19 mouse cellular contexts compared by ENCODE assay signal in genomic region chr9:41429711-41430390, GRCm38 (mm10).
DNase-seq lines count a peak whose midpoint lies in the region; ATAC-seq and TF ChIP-seq lines count a peak whose summit lies in the region.
"Had no signal": no experiment of that assay in that cellular context is flagged by ENCODE, and none has a peak within 500 bp of the region (broad histone marks: within the 10 kb centered on the region; RNA-seq: fewer than 3 reads in every experiment).

No protein-coding gene starts in this region.

- no peak overlapping the region for H3K9ac ChIP-seq in neural tube, embryonic 12.5 days
- no peak overlapping the region for H3K9ac ChIP-seq in forebrain, postnatal 0 days
- no peak overlapping the region for H3K9ac ChIP-seq in midbrain, embryonic 12.5 days (replicated peaks)
- H3K9ac ChIP-seq: embryonic facial prominence, embryonic 15.5 days; liver, embryonic 12.5 days had no signal

- no peak overlapping the region for H3K4me3 ChIP-seq in neural tube, embryonic 12.5 days
- H3K4me3 ChIP-seq in forebrain, postnatal 0 days (ENCODE audit: low read depth, low read length) = no peak overlapping the region
- no peak overlapping the region for H3K4me3 ChIP-seq in midbrain, embryonic 12.5 days
- H3K4me3 ChIP-seq: embryonic facial prominence, embryonic 15.5 days; limb, embryonic 10.5 days; liver, embryonic 12.5 days had no signal

- intact Hi-C loops in gastrocnemius, postnatal 36 days (cut with DNase I) = no loop called here

- no peak overlapping the region for H3K27ac ChIP-seq in neural tube, embryonic 12.5 days
- no peak overlapping the region for H3K27ac ChIP-seq in forebrain, postnatal 0 days (ENCODE audit: low read depth, low read length)
- peak overlapping the region; percentile 61 for H3K27ac ChIP-seq in midbrain, embryonic 12.5 days (replicated peaks)
- H3K27ac ChIP-seq: embryonic facial prominence, embryonic 15.5 days; limb, embryonic 10.5 days; liver, embryonic 12.5 days had no signal

- H3K27me3 ChIP-seq in neural tube, embryonic 12.5 days (replicated peaks) = no peaks in the 10 kb centered on the region
- no peaks in the 10 kb centered on the region for H3K27me3 ChIP-seq in forebrain, postnatal 0 days (ENCODE audit: insufficient read depth, low read length)
- H3K27me3 ChIP-seq in midbrain, embryonic 12.5 days = no peaks in the 10 kb centered on the region
- H3K27me3 ChIP-seq: embryonic facial prominence, embryonic 15.5 days; liver, embryonic 12.5 days had no signal

- H3K4me1 ChIP-seq in neural tube, embryonic 12.5 days = peaks cover 10% of the 10 kb centered on the region; the same call in 1 of the 2 replicates
- peaks cover 12% of the 10 kb centered on the region; the same call in 1 of the 2 replicates for H3K4me1 ChIP-seq in forebrain, postnatal 0 days (ENCODE audit: insufficient read depth)
- H3K4me1 ChIP-seq in midbrain, embryonic 12.5 days = peaks cover 31% of the 10 kb centered on the region
- H3K4me1 ChIP-seq: embryonic facial prominence, embryonic 15.5 days; limb, embryonic 10.5 days; liver, embryonic 12.5 days had no signal

- peaks cover 36% of the 10 kb centered on the region for H3K36me3 ChIP-seq in neural tube, embryonic 12.5 days
- no peaks in the 10 kb centered on the region for H3K36me3 ChIP-seq in forebrain, postnatal 0 days (ENCODE audit: insufficient read depth)
- peaks cover 16% of the 10 kb centered on the region for H3K36me3 ChIP-seq in midbrain, embryonic 12.5 days
- H3K36me3 ChIP-seq: embryonic facial prominence, embryonic 15.5 days; G1E; liver, embryonic 12.5 days had no signal

- ATAC-seq in neural tube, embryonic 12.5 days (ENCODE audit: low FRiP score, low read depth) = peak; percentile 87
- peak; percentile 46; the same call in 1 of the 2 replicates for ATAC-seq in forebrain, postnatal 0 days
- peak; percentile 89 for ATAC-seq in midbrain, embryonic 12.5 days (ENCODE audit: low FRiP score, low read depth)
- ATAC-seq: liver, embryonic 12.5 days had no signal

- 38% methylated on average over 10 of the region's 10 CpGs for WGBS in neural tube, embryonic 12.5 days
- 14% methylated on average over 10 of the region's 10 CpGs for WGBS in forebrain, postnatal 0 days
- whole genome bisulfite sequencing in midbrain, embryonic 12.5 days = 19% methylated on average over 10 of the region's 10 CpGs

- DNase-seq in neural tube, embryonic 10.5 days (ENCODE audit: extremely low spot score, low spot score) = no peak
- peak; percentile 14 for DNase-seq in forebrain, postnatal 0 days
- DNase-seq in urinary bladder, postnatal 36 days (ENCODE audit: low spot score in 2 of 2) = no peak
- DNase-seq in thymus, postnatal 14 days = no peak
- no peak for DNase-seq in gastrocnemius, postnatal 36 days
- DNase-seq: adrenal gland, adult 2 months; cerebellum, adult 8-10 months; gastrocnemius, postnatal 14 days; heart, postnatal 4 days; kidney, adult 18-20 months; layer of hippocampus, postnatal 36 days; right cerebral cortex, postnatal 25 days had no signal

- H3K9me3 ChIP-seq in neural tube, embryonic 12.5 days = no peaks in the 10 kb centered on the region
- no peaks in the 10 kb centered on the region for H3K9me3 ChIP-seq in forebrain, postnatal 0 days (ENCODE audit: low read length)
- H3K9me3 ChIP-seq in midbrain, embryonic 12.5 days = no peaks in the 10 kb centered on the region
- H3K9me3 ChIP-seq: embryonic facial prominence, embryonic 15.5 days; G1E; limb, embryonic 10.5 days; liver, embryonic 12.5 days had no signal

- H3K4me2 ChIP-seq in neural tube, embryonic 12.5 days (replicated peaks) = no peak overlapping the region
- no peak overlapping the region for H3K4me2 ChIP-seq in forebrain, postnatal 0 days (ENCODE audit: low read depth)
- peak overlapping the region; percentile 14; the same call in 1 of the 2 replicates for H3K4me2 ChIP-seq in midbrain, embryonic 12.5 days (replicated peaks)
- H3K4me2 ChIP-seq: embryonic facial prominence, embryonic 15.5 days; heart, embryonic 11.5 days; liver, embryonic 12.5 days had no signal

- no peak for TF ChIP-seq CTCF in forebrain, postnatal 0 days (IDR thresholded peaks at IDR 0.05; ENCODE audit: low read depth)
